Mouse (Mus musculus): ENCODE data around the gene Vmn2r83.
"Not testable (repeated sequence)": the region's sequence is repeated elsewhere in the genome, so short reads cannot be mapped to it uniquely, and the experiment has no call there.

The Vmn2r83 gene

DNA sequence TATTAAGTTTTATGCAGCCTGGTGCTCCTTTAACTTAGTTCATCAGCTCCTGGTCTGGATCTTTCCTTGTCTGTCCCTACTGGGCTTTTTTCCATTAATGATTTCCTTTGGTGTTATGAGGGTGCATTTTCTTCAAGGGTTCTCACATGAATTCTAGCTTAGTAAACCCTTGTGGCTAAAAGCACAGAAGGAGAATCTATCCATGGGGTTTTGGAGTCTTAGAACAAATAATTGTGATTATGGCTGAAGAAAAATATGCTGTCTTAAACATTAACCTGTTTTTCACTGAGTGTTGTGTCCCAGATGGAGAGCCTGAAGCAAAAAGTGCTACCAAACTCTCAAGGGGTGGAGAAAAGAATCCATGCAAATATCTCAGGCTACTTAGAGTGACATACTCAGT lies at the start of gene Vmn2r83:
Gene Vmn2r83, plus strand, starts transcription at position 301 of the 400 bp plus-strand sequence.
- DNase-seq (ENCODE audit: low read depth, low spot score) = no peak

DNA sequence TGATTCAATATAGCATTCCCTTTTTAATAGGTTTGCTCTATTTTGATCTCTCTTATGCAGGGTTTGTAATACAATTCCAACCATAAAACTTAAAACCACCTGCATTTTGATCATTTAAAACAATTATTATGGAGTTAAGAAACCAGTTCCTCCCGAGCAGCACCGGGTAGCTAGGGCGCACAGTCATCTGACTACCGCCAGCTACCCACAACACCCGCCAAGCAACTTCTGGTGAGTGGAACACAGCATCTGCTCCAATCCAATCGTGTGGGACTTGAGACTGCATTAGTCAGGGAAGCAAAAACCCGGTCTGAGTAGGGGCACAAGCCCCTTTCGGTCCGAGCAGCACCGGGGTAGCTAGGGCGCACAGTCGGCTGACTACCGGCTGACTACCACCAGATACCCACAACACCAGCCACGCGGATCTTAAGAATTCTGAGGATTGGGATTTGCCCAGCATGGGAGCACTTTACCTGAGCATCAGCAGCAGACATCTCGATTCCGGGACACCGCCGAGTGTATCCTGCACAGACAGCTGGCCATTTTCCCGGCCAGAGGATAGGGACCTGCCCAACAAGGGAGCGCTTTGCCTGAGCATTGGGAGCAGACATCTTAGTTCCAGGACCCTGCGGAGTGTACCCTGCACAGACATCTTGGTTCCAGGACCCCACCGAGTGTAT lies 33.2 kb upstream of the Vmn2r83 start:
- not testable (repeated sequence) for DNase-seq (ENCODE audit: low read depth, low spot score)

GRCm38 (mm10) chr10:79495886-79496285 lies 27.4 kb downstream of the Vmn2r83 start:
- DNase-seq (ENCODE audit: low read depth, low spot score) = no peak

DNA sequence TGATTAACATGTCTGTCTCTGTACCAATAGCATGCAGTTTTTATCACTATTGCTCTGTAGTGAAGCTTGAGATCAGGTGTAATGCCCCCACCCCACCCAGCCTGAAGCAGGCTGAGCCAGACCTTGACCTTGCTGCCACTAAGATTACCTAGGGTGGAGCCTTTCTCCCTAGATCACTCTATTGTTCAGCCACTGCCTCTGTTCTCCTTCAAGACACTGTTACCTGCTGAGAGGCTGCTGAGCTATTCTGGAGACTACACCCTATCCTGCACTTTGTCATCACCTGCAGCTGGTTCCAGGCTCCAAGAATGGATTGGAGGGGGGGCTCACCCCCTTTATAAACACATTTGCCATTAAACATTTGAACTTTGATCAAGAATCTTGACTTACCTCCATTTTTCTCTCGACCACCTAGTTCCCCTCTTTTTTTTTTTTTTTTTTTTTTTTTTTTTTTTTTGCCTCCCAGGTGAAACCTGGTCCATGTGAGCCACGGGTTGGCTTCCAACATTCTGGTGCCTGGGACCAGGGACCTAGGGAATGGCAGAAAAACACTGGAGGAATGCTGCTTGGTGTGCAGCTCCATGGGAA lies 28.3 kb downstream of the Vmn2r83 start:
- DNase-seq (ENCODE audit: low read depth, low spot score) = no peak

GRCm38 (mm10) chr10:79502830-79503644 lies 34.5 kb downstream of the Vmn2r83 start:
- no peak for DNase-seq (ENCODE audit: low read depth, low spot score)

DNA sequence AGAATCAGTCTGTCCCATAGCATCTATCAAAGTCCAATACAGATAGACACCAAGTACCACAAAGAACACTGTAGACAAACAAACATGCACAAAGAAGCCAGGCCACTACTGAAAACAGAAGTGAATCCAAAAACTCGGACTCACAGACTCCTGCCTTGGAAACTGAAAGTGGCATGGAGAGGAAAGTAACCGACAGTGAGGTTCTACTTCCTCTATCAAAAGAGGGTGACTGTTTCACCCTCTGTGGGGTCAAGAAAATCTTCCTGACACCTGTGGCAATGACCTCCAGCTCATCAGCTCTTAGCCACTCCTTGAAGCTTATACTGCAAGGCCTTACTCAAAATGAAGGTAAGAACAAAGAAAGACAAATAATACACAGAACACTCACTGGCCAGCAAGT lies 38.2 kb downstream of the Vmn2r83 start:
- DNase-seq (ENCODE audit: low read depth, low spot score) = no peak

GRCm38 (mm10) chr10:79524433-79524832 lies 55.9 kb downstream of the Vmn2r83 start:
- no peak for DNase-seq (ENCODE audit: low read depth, low spot score)

DNA sequence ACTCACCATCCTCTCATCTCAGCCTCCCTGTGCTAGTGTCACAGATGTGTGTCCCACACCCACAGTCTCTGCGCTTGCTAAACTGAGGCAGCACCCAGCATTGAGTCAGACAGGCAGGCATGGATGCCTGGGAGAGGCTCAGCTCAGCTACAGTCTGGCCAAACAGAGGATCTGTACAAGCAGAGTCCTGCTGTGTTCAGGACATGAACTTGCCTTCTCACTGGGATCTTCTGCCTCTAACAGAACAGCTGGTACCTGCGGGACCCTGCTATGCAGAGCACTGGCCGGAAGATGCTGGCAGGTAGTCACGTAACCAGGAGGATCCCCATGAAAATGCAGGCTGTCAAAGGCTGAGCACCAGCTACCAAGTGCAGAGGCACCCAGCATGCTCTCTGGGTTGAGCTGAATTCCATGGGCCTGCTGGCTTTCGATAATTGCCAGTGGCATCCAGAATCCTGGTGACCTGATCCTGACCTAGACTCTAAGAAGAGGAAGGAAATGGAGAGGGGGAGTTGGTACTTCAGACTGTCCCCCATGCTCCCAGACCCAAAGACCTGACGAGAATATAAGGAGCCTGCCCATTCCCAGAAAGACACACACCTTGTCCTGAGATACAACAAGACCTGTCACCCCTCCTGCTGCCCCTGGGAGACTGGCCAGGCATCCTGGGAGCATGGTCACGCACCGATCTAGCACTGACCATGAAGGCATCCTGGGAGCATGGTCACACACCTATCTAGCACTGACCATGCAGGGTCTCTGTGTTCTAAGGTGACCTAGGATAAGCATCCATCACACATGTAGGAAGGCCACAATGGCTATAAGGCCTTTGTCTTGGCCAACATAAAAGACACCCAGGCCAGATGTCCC lies 57.2 kb downstream of the Vmn2r83 start:
- no peak for DNase-seq (ENCODE audit: low read depth, low spot score)

DNA sequence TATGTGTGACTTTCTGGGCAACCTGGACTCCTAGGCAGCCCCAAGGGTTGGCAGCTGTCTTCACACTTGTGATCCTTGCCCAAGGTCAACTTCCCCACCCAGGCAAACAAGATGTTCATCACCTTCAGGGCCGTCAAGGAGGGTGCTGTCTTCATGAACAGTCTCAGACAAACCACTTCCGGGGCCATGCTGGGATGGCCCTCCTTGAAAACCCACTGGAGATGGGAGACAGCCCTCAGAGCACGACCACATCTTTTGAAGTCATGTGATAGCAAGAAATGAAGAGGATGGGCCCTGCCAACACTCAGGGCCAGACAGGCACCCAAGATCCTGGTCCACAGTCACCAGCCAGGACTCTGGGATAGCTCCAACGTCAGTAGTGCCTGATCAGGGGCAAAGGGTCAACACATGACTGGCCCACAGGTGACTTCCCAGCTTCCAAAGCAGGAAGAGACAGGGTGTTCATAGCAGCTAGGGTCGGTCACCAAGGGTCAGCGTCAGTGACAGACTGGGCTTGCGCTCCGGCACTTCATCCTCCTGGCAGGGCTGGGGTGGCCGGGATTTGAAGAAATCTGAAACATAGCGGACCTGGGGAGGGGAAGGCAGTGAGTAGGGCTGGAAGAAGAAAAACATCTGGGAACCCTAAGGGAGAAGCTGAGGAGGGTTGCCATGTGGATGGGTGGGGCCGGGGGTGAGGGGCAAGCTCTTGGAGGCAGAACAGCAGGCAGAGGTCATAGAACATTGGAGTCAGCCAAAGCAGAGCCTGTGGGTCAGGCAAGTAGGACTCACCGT lies 58.3 kb downstream of the Vmn2r83 start:
- no peak for DNase-seq (ENCODE audit: low read depth, low spot score)

DNA sequence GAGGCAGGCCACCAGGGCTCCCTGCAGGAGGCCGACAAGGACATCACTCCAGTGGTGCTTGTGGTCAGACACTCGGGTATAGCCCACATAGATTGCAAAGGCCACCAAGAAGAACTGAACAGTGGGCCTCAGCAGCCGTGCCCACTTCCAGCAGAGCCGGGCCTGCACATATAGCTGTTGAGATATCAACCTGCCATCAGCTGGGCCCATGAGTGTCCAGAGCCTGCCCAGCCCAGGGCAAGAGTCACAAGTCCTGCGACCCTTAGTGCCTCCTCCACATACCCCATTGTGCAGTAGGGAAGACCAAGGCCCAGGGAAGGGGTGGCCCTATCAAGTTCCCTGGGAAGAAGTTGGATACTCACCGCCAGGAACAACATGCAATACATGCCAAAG lies 58.9 kb downstream of the Vmn2r83 start:
- DNase-seq (ENCODE audit: low read depth, low spot score) = no peak

GRCm38 (mm10) chr10:79528081-79528480 lies 59.5 kb downstream of the Vmn2r83 start:
- DNase-seq (ENCODE audit: low read depth, low spot score) = no peak

DNA sequence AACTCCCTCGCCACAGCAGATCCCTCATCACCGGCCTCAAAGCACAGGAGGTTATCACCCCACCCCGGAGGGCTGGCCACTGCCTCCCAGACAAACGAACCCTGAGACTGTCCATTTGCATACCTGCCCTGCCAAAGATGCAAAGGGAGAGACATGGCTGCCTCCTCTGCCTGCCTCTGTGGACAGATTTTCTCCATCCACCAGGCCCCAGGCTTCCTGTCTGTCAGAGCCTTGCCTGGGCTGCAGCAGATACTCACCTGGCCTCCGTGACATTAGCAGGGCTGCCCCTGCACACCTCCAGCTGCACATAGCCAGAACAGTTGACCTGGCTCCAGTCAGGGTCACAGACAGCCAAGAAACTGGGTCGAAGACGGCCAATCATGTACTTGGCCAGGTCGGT lies 61.7 kb downstream of the Vmn2r83 start:
- DNase-seq (ENCODE audit: low read depth, low spot score) = no peak

- DNase-seq (ENCODE audit: low read depth, low spot score) = no peak
Measured at GRCm38 (mm10) chr10:79530721-79531120, 62.2 kb downstream of the Vmn2r83 start.

GRCm38 (mm10) chr10:79531593-79531992 lies 63.1 kb downstream of the Vmn2r83 start:
- DNase-seq (ENCODE audit: low read depth, low spot score) = no peak

GRCm38 (mm10) chr10:79532678-79533077 lies 64.1 kb downstream of the Vmn2r83 start:
- DNase-seq (ENCODE audit: low read depth, low spot score) = no peak

DNA sequence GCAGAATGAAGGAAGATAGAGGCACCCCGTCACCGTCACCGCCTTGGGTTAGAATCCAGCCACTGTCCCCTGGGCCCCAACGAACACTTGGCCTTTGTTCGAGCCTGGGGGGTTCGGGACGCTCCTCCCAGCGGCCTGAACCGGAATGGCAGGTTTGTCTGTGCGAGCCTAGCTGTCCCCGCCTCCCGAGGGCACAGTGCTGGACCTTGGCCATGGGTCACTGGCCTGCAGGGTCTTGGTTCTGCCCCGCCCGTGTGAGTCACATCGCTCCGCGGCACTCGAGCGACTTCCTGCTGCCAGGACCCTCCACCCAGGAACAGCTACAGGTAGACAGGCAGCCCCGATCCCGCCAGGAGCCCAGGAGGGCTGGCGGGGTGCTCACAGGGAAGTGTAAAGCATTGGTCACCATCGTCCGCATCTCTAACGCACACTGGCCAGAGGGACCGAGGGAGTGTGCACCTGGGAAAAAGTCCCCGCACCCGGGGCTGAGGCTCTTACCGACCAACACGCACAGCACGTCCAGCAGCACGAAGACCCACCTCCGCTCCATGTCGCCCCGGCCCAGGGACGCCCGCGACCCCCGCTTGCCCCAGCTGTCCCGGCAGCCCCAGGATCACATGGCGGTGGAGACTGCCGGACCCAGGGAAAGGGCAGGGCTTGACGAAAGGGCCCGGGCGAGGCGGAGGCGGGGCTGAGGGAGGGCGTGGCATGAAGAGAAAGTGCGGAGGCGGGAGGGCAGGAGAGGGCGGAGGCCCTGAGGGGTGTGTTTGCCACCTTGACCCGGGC lies 64.8 kb downstream of the Vmn2r83 start, which contains the start of gene Plpp2:
Gene Plpp2, minus strand, starts transcription at position 671 of the 786 bp plus-strand sequence.
- no peak for DNase-seq (ENCODE audit: low read depth, low spot score)

DNA sequence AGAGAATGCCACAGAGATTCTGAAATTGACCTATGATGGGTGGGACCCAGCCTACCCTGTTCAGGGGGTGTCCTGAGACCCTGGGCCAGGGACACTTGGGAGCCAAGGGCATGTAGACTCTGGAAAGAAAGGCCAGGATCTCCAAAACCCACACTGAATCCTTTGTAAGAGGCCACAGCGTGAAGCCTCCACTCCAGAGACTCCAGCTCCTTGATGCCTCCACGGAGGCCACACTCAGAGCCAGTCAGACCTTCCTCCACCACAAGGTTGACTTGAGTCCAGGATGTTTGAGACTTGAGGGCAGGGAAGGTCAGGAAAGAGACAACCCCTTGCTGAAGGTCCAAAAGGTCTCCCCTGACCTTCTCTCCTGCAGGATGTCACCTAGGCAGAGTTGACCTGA lies 65.9 kb downstream of the Vmn2r83 start:
- no peak for DNase-seq (ENCODE audit: low read depth, low spot score)

DNA sequence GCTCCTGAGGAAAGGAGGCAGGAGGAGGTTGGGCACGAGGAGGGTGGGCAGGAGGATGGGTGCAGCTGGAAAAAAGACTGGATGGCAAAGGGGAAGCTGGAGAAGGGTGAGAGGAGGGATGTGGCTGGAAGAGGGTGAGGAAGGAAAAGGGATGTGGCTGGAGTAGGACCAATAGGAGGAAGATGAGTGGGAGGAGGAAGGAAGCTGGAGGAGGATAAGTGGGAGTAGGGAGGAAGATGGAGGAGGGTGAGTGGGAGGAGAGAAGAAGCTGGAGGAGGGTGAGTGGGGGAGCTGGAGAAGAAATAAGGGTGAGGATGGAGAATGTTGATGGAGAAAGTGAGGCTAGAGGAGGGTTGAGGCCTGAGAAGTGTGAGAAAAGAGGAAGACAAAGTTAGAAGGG lies 66.9 kb downstream of the Vmn2r83 start:
- no peak for DNase-seq (ENCODE audit: low read depth, low spot score)

GRCm38 (mm10) chr10:79536461-79537080 lies 68.0 kb downstream of the Vmn2r83 start:
- no peak for DNase-seq (ENCODE audit: low read depth, low spot score)

DNA sequence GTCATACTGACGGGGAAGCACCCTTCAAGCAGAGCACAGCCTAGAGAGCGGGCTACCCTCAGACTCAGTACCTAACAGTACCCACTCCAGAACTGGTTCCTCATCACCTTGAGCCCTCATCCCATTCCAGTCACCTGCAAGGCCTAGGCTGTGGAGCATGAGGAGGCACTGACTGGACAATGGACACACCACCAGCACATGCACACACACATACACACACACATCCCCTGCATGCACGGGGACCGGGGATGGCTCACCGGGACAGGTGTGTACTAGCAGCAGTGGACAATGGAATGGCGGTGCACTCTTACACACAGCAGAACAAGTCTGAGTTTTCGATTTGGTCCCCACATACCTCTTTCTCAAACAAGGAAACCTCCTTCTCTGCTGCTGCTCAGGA lies 68.7 kb downstream of the Vmn2r83 start:
- no peak for DNase-seq (ENCODE audit: low read depth, low spot score)
